Mouse (Mus musculus): ENCODE results near the gene Iqgap2. TPM values are rescaled to one million over a fixed set of nuclear protein-coding genes. Genes with fewer than 3 reads are reported as not detected.

The Iqgap2 gene
- total and polyA plus RNA-seq, 3 experiments = 0.08 to 0.14 (median 0.11) TPM

- H3K4me1 ChIP-seq (ENCODE audit: control insufficient read depth in 1 of 2, insufficient read depth in 2 of 2) = no peaks in the 10 kb centered on the region
- H3K27me3 ChIP-seq (replicated peaks) = no peaks in the 10 kb centered on the region
- in situ Hi-C loops (cut with MboI; ENCODE audit: low pct_ligation_motif_present, low pct_unique_long_range_greater_than_20kb, low sequenced_read_pairs) = no loop called here
- no peaks in the 10 kb centered on the region for H3K36me3 ChIP-seq (replicated peaks in 1 of 2; ENCODE audit: control insufficient read depth in 1 of 2, insufficient read depth in 1 of 2, low read length in 1 of 2)
- no peak for TF ChIP-seq ELF1 (IDR thresholded peaks at IDR 0.05; ENCODE audit: low read depth, low read length)
- no peak for TF ChIP-seq JUN (IDR thresholded peaks at IDR 0.05; ENCODE audit: insufficient read depth, low read depth, low read length)
- TF ChIP-seq POLR2A (IDR thresholded peaks at IDR 0.05; ENCODE audit: low read depth, low read length) = no peak
- no peak for TF ChIP-seq UBTF (IDR thresholded peaks at IDR 0.05; ENCODE audit: low read depth, low read length)
- TF ChIP-seq TCF12 (IDR thresholded peaks at IDR 0.05; ENCODE audit: low read depth, low read length) = no peak
- TF ChIP-seq ETS1 (conservative IDR thresholded peaks at IDR 0.05; ENCODE audit: low read depth, low read length) = no peak
- no peak for TF ChIP-seq POLR2AphosphoS2 (IDR thresholded peaks at IDR 0.05; ENCODE audit: low read depth, low read length)
- TF ChIP-seq USF2 (conservative IDR thresholded peaks at IDR 0.05; ENCODE audit: low read depth, low read length) = no peak
- H3K27ac ChIP-seq (ENCODE audit: insufficient read depth, low read depth) = no peak overlapping the region
- no peak overlapping the region for H3K4me3 ChIP-seq (replicated peaks in 1 of 3; ENCODE audit: low read depth in 2 of 3, low read length in 2 of 3, poor library complexity in 1 of 3)
- DNase-seq (ENCODE audit: extremely low read depth) = no peak
- H3K9ac ChIP-seq (ENCODE audit: insufficient read depth, low read depth) = no peak overlapping the region
- H3K4me2 ChIP-seq (ENCODE audit: insufficient read depth, low read depth, poor library complexity, severe bottlenecking) = no peak overlapping the region
- H3K79me2 ChIP-seq (replicated peaks; ENCODE audit: control insufficient read depth, extremely low read depth, insufficient read depth, poor library complexity, severe bottlenecking) = no peaks in the 10 kb centered on the region
- H3K9me3 ChIP-seq (replicated peaks; ENCODE audit: low read length) = no peaks in the 10 kb centered on the region
- dilution Hi-C loops (cut with MboI; ENCODE audit: extremely low pct_ligation_motif_present, extremely low pct_unique_long_range_greater_than_20kb, low sequenced_read_pairs) = no loop called here
Measured at GRCm38 (mm10) chr13:95836944-95837343, 54.8 kb downstream of the Iqgap2 start.

DNA sequence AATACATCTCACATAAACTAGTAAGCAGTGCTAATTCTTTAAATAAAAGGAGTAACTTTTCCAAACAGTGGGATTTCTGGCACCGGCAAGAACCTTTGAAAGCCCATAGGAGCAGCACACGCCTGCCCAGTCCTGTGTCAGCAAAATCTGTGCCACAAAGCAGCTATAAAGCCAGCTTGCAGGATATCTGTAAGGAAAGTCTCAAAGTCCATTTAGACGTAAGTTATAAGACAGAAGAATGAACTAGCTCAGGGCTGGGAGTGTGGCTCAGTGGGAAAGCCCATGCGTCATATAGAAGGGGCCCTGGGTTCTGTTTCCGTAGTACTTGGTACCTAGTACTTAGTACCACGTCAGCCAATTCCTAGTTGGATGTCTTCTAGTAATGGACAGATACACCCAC, 58.2 kb downstream of the Iqgap2 start:
- Histone ChIP-seq H3K9me3 (replicated peaks; ENCODE audit: low read length) (no peaks in the 10 kb centered on the region), H3K27ac (ENCODE audit: insufficient read depth, low read depth) (no peak overlapping the region), H3K4me3 (replicated peaks in 1 of 3; ENCODE audit: low read depth in 2 of 3, low read length in 2 of 3, poor library complexity in 1 of 3) (no peak overlapping the region), H3K9ac (ENCODE audit: insufficient read depth, low read depth) (no peak overlapping the region), H3K4me1 (ENCODE audit: control insufficient read depth in 1 of 2, insufficient read depth in 2 of 2) (peaks cover 0 to 7% of the 10 kb centered on the region in 2 experiments; a peak in 1 of 4 replicates), H3K36me3 (replicated peaks in 1 of 2; ENCODE audit: control insufficient read depth in 1 of 2, insufficient read depth in 1 of 2, low read length in 1 of 2) (no peaks in the 10 kb centered on the region), H3K4me2 (ENCODE audit: insufficient read depth, low read depth, poor library complexity, severe bottlenecking) (no peak overlapping the region), H3K27me3 (replicated peaks) (no peaks in the 10 kb centered on the region), H3K79me2 (replicated peaks; ENCODE audit: control insufficient read depth, extremely low read depth, insufficient read depth, poor library complexity, severe bottlenecking) (no peaks in the 10 kb centered on the region)
- dilution Hi-C loops (cut with MboI; ENCODE audit: extremely low pct_ligation_motif_present, extremely low pct_unique_long_range_greater_than_20kb, low sequenced_read_pairs) (no loop called here), in situ Hi-C loops (cut with MboI; ENCODE audit: low pct_ligation_motif_present, low pct_unique_long_range_greater_than_20kb, low sequenced_read_pairs) (no loop called here)
- TF ChIP-seq GABPA (IDR thresholded peaks at IDR 0.05; ENCODE audit: insufficient replicate concordance, low read depth, low read length) (no peak), ZMIZ1 (IDR thresholded peaks at IDR 0.05; ENCODE audit: low read depth, low read length) (no peak), RAD21 (IDR thresholded peaks at IDR 0.05; ENCODE audit: low read depth, low read length) (no peak), SIN3A (IDR thresholded peaks at IDR 0.05; ENCODE audit: low read length) (no peak)
- no peak for DNase-seq (ENCODE audit: extremely low read depth)

GRCm38 (mm10) chr13:95832712-95833111, 59.0 kb downstream of the Iqgap2 start:
- DNase-seq (ENCODE audit: extremely low read depth) = no peak
- H3K9me3 ChIP-seq (replicated peaks; ENCODE audit: low read length) = no peaks in the 10 kb centered on the region
- no peaks in the 10 kb centered on the region for H3K27me3 ChIP-seq (replicated peaks)
- H3K4me3 ChIP-seq (replicated peaks in 1 of 3; ENCODE audit: low read depth in 2 of 3, low read length in 2 of 3, poor library complexity in 1 of 3) = no peak overlapping the region
- H3K4me1 ChIP-seq (ENCODE audit: control insufficient read depth in 1 of 2, insufficient read depth in 2 of 2) = peaks cover 0 to 7% of the 10 kb centered on the region in 2 experiments; a peak in 1 of 4 replicates
- H3K79me2 ChIP-seq (replicated peaks; ENCODE audit: control insufficient read depth, extremely low read depth, insufficient read depth, poor library complexity, severe bottlenecking) = no peaks in the 10 kb centered on the region
- H3K36me3 ChIP-seq (replicated peaks in 1 of 2; ENCODE audit: control insufficient read depth in 1 of 2, insufficient read depth in 1 of 2, low read length in 1 of 2) = no peaks in the 10 kb centered on the region
- no peak overlapping the region for H3K27ac ChIP-seq (ENCODE audit: insufficient read depth, low read depth)
- TF ChIP-seq NELFE (IDR thresholded peaks at IDR 0.05; ENCODE audit: low read depth, low read length) = no peak
- TF ChIP-seq GABPA (IDR thresholded peaks at IDR 0.05; ENCODE audit: insufficient replicate concordance, low read depth, low read length) = no peak
- no peak for TF ChIP-seq IRF4 (IDR thresholded peaks at IDR 0.05; ENCODE audit: low read depth, low read length)
- no peak for TF ChIP-seq POLR2A (IDR thresholded peaks at IDR 0.05; ENCODE audit: low read depth, low read length)
- TF ChIP-seq EP300 (IDR thresholded peaks at IDR 0.05; ENCODE audit: low read length) = no peak
- no peak for TF ChIP-seq ZKSCAN1 (IDR thresholded peaks at IDR 0.05; ENCODE audit: borderline replicate concordance, low read depth, low read length)
- no peak for TF ChIP-seq SIN3A (IDR thresholded peaks at IDR 0.05; ENCODE audit: low read length)
- TF ChIP-seq ELF1 (IDR thresholded peaks at IDR 0.05; ENCODE audit: low read depth, low read length) = no peak
- no peak overlapping the region for H3K9ac ChIP-seq (ENCODE audit: insufficient read depth, low read depth)
- in situ Hi-C loops (cut with MboI; ENCODE audit: low pct_ligation_motif_present, low pct_unique_long_range_greater_than_20kb, low sequenced_read_pairs) (no loop called here), dilution Hi-C loops (cut with MboI; ENCODE audit: extremely low pct_ligation_motif_present, extremely low pct_unique_long_range_greater_than_20kb, low sequenced_read_pairs) (no loop called here)
- H3K4me2 ChIP-seq (ENCODE audit: insufficient read depth, low read depth, poor library complexity, severe bottlenecking) = no peak overlapping the region
